Mouse (Mus musculus) lung, embryonic 16.5 days (tissue): Measurements from ENCODE around the gene Adssl1. TPM values are rescaled to one million over a fixed set of nuclear protein-coding genes. Genes with fewer than 3 reads are reported as not detected.

Experiments used
- ATAC-seq: fragments of 200-750 bp; cut with Nextera tagmentation; 2 replicates; pipeline ENCODE4 v1.8.0; 2017; ENCODE audit warnings: low read depth, mild to moderate bottlenecking, moderate library complexity
- H3K27ac ChIP-seq: fragments of 300-500 bp; sonication (generic); 2 replicates; pipeline ENCODE4 v1.5.1; 2014; ENCODE audit warnings: mild to moderate bottlenecking, control low read depth, low read length
- H3K27me3 ChIP-seq: fragments of 300-500 bp; sonication (generic); 2 replicates; pipeline ENCODE4 v1.6.1; 2014; ENCODE audit warnings: low read depth, low read length, mixed read lengths; ENCODE audit not compliant: control insufficient read depth, insufficient read depth
- H3K36me3 ChIP-seq: fragments of 300-500 bp; sonication (generic); 2 replicates; pipeline ENCODE4 v1.6.1; 2014; ENCODE audit warnings: low read length; ENCODE audit not compliant: control insufficient read depth, insufficient read depth
- H3K4me1 ChIP-seq: fragments of 300-500 bp; sonication (generic); replicated peaks from 2 replicates; pipeline ENCODE4 v1.6.1; 2014; ENCODE audit warnings: low read length, mixed read lengths; ENCODE audit not compliant: control insufficient read depth, insufficient read depth
- H3K4me2 ChIP-seq: fragments of 300-500 bp; sonication (generic); 2 replicates; pipeline ENCODE4 v1.6.1; 2014; ENCODE audit warnings: low read depth, low read length, control low read depth
- H3K4me3 ChIP-seq: fragments of 300-500 bp; sonication (generic); 2 replicates; pipeline ENCODE4 v1.5.1; 2014; ENCODE audit warnings: mild to moderate bottlenecking, low read length, control low read depth
- H3K9ac ChIP-seq: fragments of 300-500 bp; sonication (generic); 2 replicates; pipeline ENCODE4 v1.6.1; 2014; ENCODE audit warnings: low read length, control low read depth
- H3K9me3 ChIP-seq: fragments of 300-500 bp; sonication (generic); 2 replicates; pipeline ENCODE4 v1.6.1; 2016; ENCODE audit warnings: low read length; ENCODE audit not compliant: control insufficient read depth
- WGBS: fragments of 180-500 bp; shearing (Covaris S2); extraction: QIAGEN DNeasy Blood & Tissue Kit; methylation state at CpG from one replicate; pipeline ENCODE4 v1.1.7; 2014; 5-methylcytosine and 5-hydroxymethylcytosine counted together
- polyA plus RNA-seq: library from polyadenylated mRNA; unstranded; fragments of >200 nt; fragmentation: Nextera tagmentation; extraction: Ambion mirVana; gene quantifications from 2 replicates; pipeline ENCODE4 v1.2.1, GENCODE M21; 2015

Gene Adssl1
- polyA plus RNA-seq, 1 experiment from 2014 or later = 9.4 TPM

- peaks cover 57% of the 10 kb centered on the region for H3K4me1 ChIP-seq
- H3K27me3 ChIP-seq = peaks cover 12% of the 10 kb centered on the region; the same call in 1 of the 2 replicates
- peak overlapping the region; percentile 100; the same call in 1 of the 2 replicates for H3K9ac ChIP-seq
- WGBS = 15% methylated on average over 18 of the region's 18 CpGs
- peak overlapping the region; percentile 82 for H3K4me2 ChIP-seq
- H3K27ac ChIP-seq = peak overlapping the region; percentile 99
- 0 out of 2 replicates have a peak, but pooled peaks cover 2% of the 10 kb centered on the region for H3K36me3 ChIP-seq
- H3K9me3 ChIP-seq = no peaks in the 10 kb centered on the region
- ATAC-seq = peak; percentile 26; the same call in 1 of the 2 replicates
- peak overlapping the region; percentile 96 for H3K4me3 ChIP-seq
These were observed 55.6 kb downstream of the Adssl1 start for GRCm38 (mm10) chr12:112675245-112676035.

GRCm38 (mm10) chr12:112677076-112677475 is 57.2 kb downstream of the Adssl1 start:
- H3K9me3 ChIP-seq = no peaks in the 10 kb centered on the region
- no peak overlapping the region for H3K4me2 ChIP-seq
- peaks cover 41% of the 10 kb centered on the region for H3K4me1 ChIP-seq
- H3K9ac ChIP-seq = 0 out of 2 replicates have a peak overlapping the region, but pooled peaks have one; percentile 1
- 27% methylated on average over 5 of the region's 5 CpGs for WGBS
- H3K27ac ChIP-seq = no peak overlapping the region
- H3K36me3 ChIP-seq = no peaks in the 10 kb centered on the region
- no peak overlapping the region for H3K4me3 ChIP-seq
- peaks cover 12% of the 10 kb centered on the region; the same call in 1 of the 2 replicates for H3K27me3 ChIP-seq
- no peak for ATAC-seq

- WGBS = 22% methylated on average over 19 of the region's 19 CpGs
- H3K27me3 ChIP-seq = peaks cover 12% of the 10 kb centered on the region; the same call in 1 of the 2 replicates
- no peak for ATAC-seq
These were observed 58.2 kb downstream of the Adssl1 start for GRCm38 (mm10) chr12:112677943-112678554.

GRCm38 (mm10) chr12:112678555-112679026 is 58.7 kb downstream of the Adssl1 start, which contains the start of gene Zbtb42:
Gene Zbtb42 (plus strand): TSS chr12:112678828.
- Histone ChIP-seq H3K4me3 (peak within 1 kb of the TSS; percentile 72), H3K4me1 (peaks cover 33% of the 10 kb centered on the region), H3K9me3 (no peaks in the 10 kb centered on the region), H3K9ac (peak within 1 kb of the TSS; percentile 82), H3K27ac (peak within 1 kb of the TSS; percentile 95), H3K4me2 (peak within 1 kb of the TSS; percentile 90), H3K27me3 (peaks cover 12% of the 10 kb centered on the region; the same call in 1 of the 2 replicates), H3K36me3 (no peaks in the 10 kb centered on the region)
- ATAC-seq = peak; percentile 45
- WGBS = under 1% methylated on average over 58 of the region's 60 CpGs

More at GRCm38 (mm10) chr12:112677943-112678554, 58.2 kb downstream of the Adssl1 start:
- Histone ChIP-seq H3K4me1 (peaks cover 31% of the 10 kb centered on the region), H3K36me3 (no peaks in the 10 kb centered on the region), H3K4me3 (peak overlapping the region; percentile 72), H3K4me2 (peak overlapping the region; percentile 90), H3K9ac (peak overlapping the region; percentile 82), H3K27ac (peak overlapping the region; percentile 95), H3K9me3 (no peaks in the 10 kb centered on the region)

GRCm38 (mm10) chr12:112679027-112679996 is 59.5 kb downstream of the Adssl1 start:
- Histone ChIP-seq H3K9me3 (no peaks in the 10 kb centered on the region), H3K9ac (peak overlapping the region; percentile 82), H3K27ac (peak overlapping the region; percentile 95), H3K36me3 (no peaks in the 10 kb centered on the region), H3K4me1 (peaks cover 32% of the 10 kb centered on the region), H3K27me3 (peaks cover 12% of the 10 kb centered on the region; the same call in 1 of the 2 replicates), H3K4me3 (peak overlapping the region; percentile 72), H3K4me2 (peak overlapping the region; percentile 90)
- peak; percentile 69 for ATAC-seq
- WGBS = 4% methylated on average over 70 of the region's 87 CpGs

GRCm38 (mm10) chr12:112683351-112683750 is 63.5 kb downstream of the Adssl1 start:
- no peaks in the 10 kb centered on the region for H3K9me3 ChIP-seq
- 49% methylated on average over 7 of the region's 7 CpGs for WGBS
- no peak overlapping the region for H3K4me3 ChIP-seq
- no peak overlapping the region for H3K4me2 ChIP-seq
- no peak overlapping the region for H3K27ac ChIP-seq
- H3K9ac ChIP-seq = no peak overlapping the region
- H3K4me1 ChIP-seq = peaks cover 12% of the 10 kb centered on the region
- no peak for ATAC-seq
- H3K27me3 ChIP-seq = peaks cover 12% of the 10 kb centered on the region; the same call in 1 of the 2 replicates
- no peaks in the 10 kb centered on the region for H3K36me3 ChIP-seq

- Histone ChIP-seq H3K27ac (no peak overlapping the region), H3K4me3 (no peak overlapping the region), H3K9me3 (no peaks in the 10 kb centered on the region), H3K4me1 (peaks cover 10% of the 10 kb centered on the region), H3K4me2 (no peak overlapping the region), H3K36me3 (no peaks in the 10 kb centered on the region), H3K27me3 (no peaks in the 10 kb centered on the region), H3K9ac (no peak overlapping the region)
- WGBS = 26% methylated on average over 15 of the region's 15 CpGs
- ATAC-seq = no peak
These were observed 68.6 kb downstream of the Adssl1 start for GRCm38 (mm10) chr12:112688458-112688857.
